Mouse (Mus musculus): ENCODE results near the gene Card6.

DNA sequence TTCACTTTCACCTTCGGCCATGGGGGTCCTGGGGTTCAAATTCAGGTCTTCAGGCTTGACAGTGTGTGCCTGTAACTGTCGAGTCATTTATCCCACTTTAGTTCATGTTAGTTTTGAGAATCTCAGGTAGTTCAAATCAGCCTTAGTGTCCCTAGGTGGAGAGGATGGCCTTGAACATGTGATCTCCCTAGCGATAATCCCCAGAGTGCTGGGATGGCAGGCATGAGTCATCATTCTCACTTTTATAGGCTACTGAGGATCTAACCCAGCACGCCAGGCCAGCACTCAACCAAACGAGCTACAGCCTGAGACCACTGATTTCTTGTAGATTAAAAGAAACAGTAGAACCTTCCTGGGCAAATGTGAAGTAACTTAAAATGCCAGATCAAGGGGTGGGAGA lies 33.7 kb upstream of the Card6 start:
- TF ChIP-seq CTCF (IDR thresholded peaks at IDR 0.05; ENCODE audit: low read depth, low read length), result no peak
- no peak for TF ChIP-seq POLR2A (IDR thresholded peaks at IDR 0.05; ENCODE audit: borderline replicate concordance, low read depth, low read length)
